Mouse (Mus musculus): Measurements from ENCODE around the gene Pym1.

- TF ChIP-seq CTCF (IDR thresholded peaks at IDR 0.05; ENCODE audit: extremely low read depth, insufficient read depth, insufficient read length, insufficient replicate concordance) (no peak), POLR2A (IDR thresholded peaks at IDR 0.05; ENCODE audit: low read depth, low read length) (no peak)
Measured at GRCm38 (mm10) chr10:128793258-128793657, 45.6 kb downstream of the Pym1 start.

Measured in spleen, adult 2 months (tissue).